Mouse (Mus musculus) ES-Bruce4 (cell line): ENCODE results near the gene Ube2v1.

Experiments
- CTCF ChIP-seq: IDR thresholded peaks from one replicate; pipeline ENCODE4 v1.8.1; 2011; ENCODE audit warnings: low read depth, low read length
- EP300 ChIP-seq: IDR thresholded peaks from 2 replicates; pipeline ENCODE4 v1.6.1; 2011; ENCODE audit warnings: low read depth, low read length; ENCODE audit not compliant: insufficient read depth

GRCm38 (mm10) chr2:167629665-167630209, 2.2 kb downstream of the Ube2v1 start:
- TF ChIP-seq CTCF: no peak
- no peak for TF ChIP-seq EP300
